Mouse (Mus musculus): ENCODE data around the gene Ints3. TPM values are rescaled to one million over a fixed set of nuclear protein-coding genes. Genes with fewer than 3 reads are reported as not detected.

Ints3 gene
- polyA plus RNA-seq, 1 experiment from 2014 or later, result 34.2 TPM

- H3K9ac ChIP-seq (ENCODE audit: low read depth, low read length), result no peak overlapping the region
Measured at GRCm38 (mm10) chr3:90391941-90392340, 41.5 kb downstream of the Ints3 start.

DNA sequence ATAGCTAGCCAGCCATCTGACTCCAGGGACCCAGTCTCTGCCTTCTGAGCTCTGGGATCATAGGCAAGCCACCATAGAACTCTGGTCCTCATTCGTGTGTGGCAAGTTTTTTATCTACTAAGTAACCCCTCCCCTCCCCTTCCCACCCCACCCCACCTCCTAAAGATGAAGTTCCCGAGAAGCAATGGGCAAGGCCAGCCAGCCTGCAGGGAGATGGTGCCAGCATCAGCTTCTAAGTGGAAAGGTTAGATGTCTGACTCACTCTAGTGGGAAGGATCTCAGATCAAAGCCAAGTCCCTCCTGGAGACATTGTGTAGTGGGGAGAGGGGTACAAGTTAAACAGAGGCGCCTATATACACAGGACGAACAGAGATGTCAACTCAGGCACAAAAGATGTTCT lies 42.4 kb downstream of the Ints3 start:
- peaks cover 6% of the 10 kb centered on the region; the same call in 1 of the 2 replicates for H3K4me1 ChIP-seq (replicated peaks; ENCODE audit: control insufficient read depth, insufficient read depth, low read length)
- peaks cover 21% of the 10 kb centered on the region; the same call in 1 of the 2 replicates for H3K36me3 ChIP-seq (ENCODE audit: control insufficient read depth, insufficient read depth, low read length)
- H3K4me3 ChIP-seq (ENCODE audit: low read depth, low read length), result no peak overlapping the region
- no peak overlapping the region for H3K4me2 ChIP-seq (replicated peaks; ENCODE audit: low read depth, low read length)
- H3K27ac ChIP-seq (ENCODE audit: low read depth, low read length), result no peak overlapping the region
- H3K27me3 ChIP-seq (ENCODE audit: control insufficient read depth, insufficient read depth, low read length), result no peaks in the 10 kb centered on the region
- no peak overlapping the region for H3K9ac ChIP-seq (ENCODE audit: low read depth, low read length)
- ATAC-seq (ENCODE audit: low FRiP score) (no peak), DNase-seq (ENCODE audit: low spot score) (no peak)
- WGBS, result 71% methylated on average over 4 of the region's 4 CpGs
- H3K9me3 ChIP-seq (ENCODE audit: control insufficient read depth, low read length), result no peaks in the 10 kb centered on the region

More at GRCm38 (mm10) chr3:90391941-90392340, 41.5 kb downstream of the Ints3 start:
- no peak overlapping the region for H3K27ac ChIP-seq (ENCODE audit: low read depth, low read length)
- H3K4me1 ChIP-seq (replicated peaks; ENCODE audit: control insufficient read depth, insufficient read depth, low read length), result peaks cover 6% of the 10 kb centered on the region; the same call in 1 of the 2 replicates
- H3K4me3 ChIP-seq (ENCODE audit: low read depth, low read length), result no peak overlapping the region
- no peaks in the 10 kb centered on the region for H3K27me3 ChIP-seq (ENCODE audit: control insufficient read depth, insufficient read depth, low read length)
- WGBS, result 92% methylated on average over 8 of the region's 8 CpGs
- no peak for DNase-seq (ENCODE audit: low spot score)
- H3K4me2 ChIP-seq (replicated peaks; ENCODE audit: low read depth, low read length), result no peak overlapping the region
- peaks cover 22% of the 10 kb centered on the region; the same call in 1 of the 2 replicates for H3K36me3 ChIP-seq (ENCODE audit: control insufficient read depth, insufficient read depth, low read length)
- ATAC-seq (ENCODE audit: low FRiP score), result no peak
- no peaks in the 10 kb centered on the region for H3K9me3 ChIP-seq (ENCODE audit: control insufficient read depth, low read length)

- 1% methylated on average over 55 of the region's 55 CpGs for WGBS
- Histone ChIP-seq H3K4me1 (replicated peaks; ENCODE audit: control insufficient read depth, insufficient read depth, low read length) (peaks cover 6% of the 10 kb centered on the region; the same call in 1 of the 2 replicates), H3K9ac (ENCODE audit: low read depth, low read length) (peak within 1 kb of the TSS; percentile 71), H3K36me3 (ENCODE audit: control insufficient read depth, insufficient read depth, low read length) (peaks cover 15% of the 10 kb centered on the region; the same call in 1 of the 2 replicates), H3K4me2 (replicated peaks; ENCODE audit: low read depth, low read length) (peak within 1 kb of the TSS; percentile 99), H3K9me3 (ENCODE audit: control insufficient read depth, low read length) (no peaks in the 10 kb centered on the region), H3K4me3 (ENCODE audit: low read depth, low read length) (peak within 1 kb of the TSS; percentile 56), H3K27me3 (ENCODE audit: control insufficient read depth, insufficient read depth, low read length) (no peaks in the 10 kb centered on the region), H3K27ac (ENCODE audit: low read depth, low read length) (peak within 1 kb of the TSS; percentile 90)
- DNase-seq (ENCODE audit: low spot score) (peak; percentile 75), ATAC-seq (ENCODE audit: low FRiP score) (peak; percentile 65)
Measured at GRCm38 (mm10) chr3:90389511-90390490, 43.6 kb downstream of the Ints3 start, which contains the start of gene Slc27a3. TSS of gene Slc27a3 (minus strand) at chr3:90389938.

DNA sequence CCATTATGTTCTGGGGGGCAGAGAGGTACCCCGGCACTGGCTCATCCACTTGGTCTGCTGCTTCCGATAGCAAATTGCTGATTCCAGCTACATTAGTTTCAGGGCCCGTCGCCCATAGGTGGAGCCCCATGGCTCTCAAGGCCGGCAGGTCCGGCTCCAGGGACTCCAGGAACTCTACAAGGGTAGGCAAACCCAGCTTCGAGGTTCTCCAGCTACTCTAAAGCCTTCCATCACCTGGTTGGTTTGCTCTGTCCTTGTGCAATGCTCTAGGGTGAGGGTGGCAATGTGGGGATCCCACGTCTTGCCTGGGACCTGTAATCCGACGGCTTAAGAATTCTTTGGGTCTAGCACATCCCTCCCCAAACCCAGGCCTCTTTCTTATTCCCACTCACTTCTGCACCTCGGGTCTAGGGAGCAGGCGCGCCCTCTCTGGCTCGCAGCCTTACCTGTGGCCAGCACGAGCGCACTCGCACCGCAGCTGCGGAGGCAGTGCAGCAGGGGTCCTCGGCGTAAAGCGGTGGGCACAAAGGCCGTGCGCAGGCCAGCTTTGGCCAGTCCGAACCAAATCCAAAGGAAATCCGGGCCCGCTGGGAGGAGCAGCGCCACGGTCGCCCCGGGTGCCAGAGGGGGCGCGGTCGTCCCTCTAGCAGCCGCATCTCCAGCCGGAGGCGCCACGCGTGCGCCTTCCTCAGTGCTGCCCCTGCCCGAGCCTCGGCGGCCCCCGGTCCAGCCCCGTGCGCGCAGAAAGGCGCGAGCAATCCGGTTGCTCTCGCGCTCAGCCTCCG lies 44.5 kb downstream of the Ints3 start:
- peaks cover 13% of the 10 kb centered on the region; the same call in 1 of the 2 replicates for H3K36me3 ChIP-seq (ENCODE audit: control insufficient read depth, insufficient read depth, low read length)
- H3K9me3 ChIP-seq (ENCODE audit: control insufficient read depth, low read length), result no peaks in the 10 kb centered on the region
- DNase-seq (ENCODE audit: low spot score), result no peak
- H3K4me3 ChIP-seq (ENCODE audit: low read depth, low read length), result peak overlapping the region; percentile 56
- peak overlapping the region; percentile 90 for H3K27ac ChIP-seq (ENCODE audit: low read depth, low read length)
- peak overlapping the region; percentile 71 for H3K9ac ChIP-seq (ENCODE audit: low read depth, low read length)
- H3K4me2 ChIP-seq (replicated peaks; ENCODE audit: low read depth, low read length), result peak overlapping the region; percentile 99
- H3K4me1 ChIP-seq (replicated peaks; ENCODE audit: control insufficient read depth, insufficient read depth, low read length), result peaks cover 6% of the 10 kb centered on the region; the same call in 1 of the 2 replicates
- H3K27me3 ChIP-seq (ENCODE audit: control insufficient read depth, insufficient read depth, low read length), result no peaks in the 10 kb centered on the region
- peak; percentile 75 for ATAC-seq (ENCODE audit: low FRiP score)
- WGBS, result 3% methylated on average over 48 of the region's 53 CpGs

DNA sequence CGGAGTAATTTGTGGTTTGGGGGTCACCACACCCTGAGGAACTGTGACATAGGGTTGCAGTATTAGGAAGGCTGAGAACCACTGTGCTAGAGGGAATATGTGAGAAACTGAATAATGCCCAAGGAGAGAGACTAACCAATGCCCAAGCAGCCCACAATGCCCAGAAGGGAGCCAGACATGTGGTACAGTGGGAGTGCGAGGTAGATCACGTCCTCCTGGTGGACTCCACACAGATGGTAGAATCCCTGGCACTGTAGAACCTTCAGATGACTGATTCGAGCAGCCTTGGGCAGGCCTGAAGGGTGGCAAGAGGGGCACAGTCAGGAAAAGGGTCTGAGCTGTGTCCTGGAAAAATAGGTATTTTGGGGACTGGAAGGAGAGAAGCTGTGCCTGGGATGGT lies 45.2 kb downstream of the Ints3 start:
- Histone ChIP-seq H3K4me3 (ENCODE audit: low read depth, low read length) (peak overlapping the region; percentile 56), H3K4me1 (replicated peaks; ENCODE audit: control insufficient read depth, insufficient read depth, low read length) (peaks cover 6% of the 10 kb centered on the region; the same call in 1 of the 2 replicates), H3K9ac (ENCODE audit: low read depth, low read length) (0 out of 2 replicates have a peak overlapping the region, but pooled peaks have one; percentile 71), H3K4me2 (replicated peaks; ENCODE audit: low read depth, low read length) (peak overlapping the region; percentile 99), H3K9me3 (ENCODE audit: control insufficient read depth, low read length) (no peaks in the 10 kb centered on the region), H3K27me3 (ENCODE audit: control insufficient read depth, insufficient read depth, low read length) (no peaks in the 10 kb centered on the region), H3K36me3 (ENCODE audit: control insufficient read depth, insufficient read depth, low read length) (peaks cover 12% of the 10 kb centered on the region; the same call in 1 of the 2 replicates), H3K27ac (ENCODE audit: low read depth, low read length) (no peak overlapping the region)
- ATAC-seq (ENCODE audit: low FRiP score) (no peak), DNase-seq (ENCODE audit: low spot score) (no peak)
- WGBS, result 74% methylated on average over 4 of the region's 4 CpGs

DNA sequence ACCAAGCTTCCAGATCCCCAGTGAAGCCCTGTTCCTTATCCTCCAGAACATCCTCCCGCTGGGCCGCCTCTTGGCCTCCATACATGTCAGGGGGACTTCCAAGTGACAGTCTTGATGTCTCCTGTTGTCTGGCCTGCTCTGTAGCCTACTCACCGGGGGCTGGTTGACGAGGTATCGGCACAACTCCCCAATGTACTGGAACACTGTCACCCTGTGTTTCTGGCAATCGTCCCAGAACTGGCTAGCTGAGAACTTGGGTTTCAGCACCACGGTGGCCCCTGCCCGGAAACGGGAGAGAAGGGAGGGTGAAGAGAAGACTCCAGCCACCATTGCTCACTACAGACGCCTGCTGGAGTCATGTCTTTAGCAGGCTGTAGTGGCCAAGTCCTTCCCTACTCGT lies 45.9 kb downstream of the Ints3 start:
- DNase-seq (ENCODE audit: low spot score) (no peak), ATAC-seq (ENCODE audit: low FRiP score) (no peak)
- H3K9me3 ChIP-seq (ENCODE audit: control insufficient read depth, low read length), result no peaks in the 10 kb centered on the region
- no peak overlapping the region for H3K9ac ChIP-seq (ENCODE audit: low read depth, low read length)
- no peak overlapping the region for H3K27ac ChIP-seq (ENCODE audit: low read depth, low read length)
- no peak overlapping the region for H3K4me3 ChIP-seq (ENCODE audit: low read depth, low read length)
- peaks cover 5% of the 10 kb centered on the region; the same call in 1 of the 2 replicates for H3K36me3 ChIP-seq (ENCODE audit: control insufficient read depth, insufficient read depth, low read length)
- WGBS, result 82% methylated on average over 11 of the region's 11 CpGs
- H3K4me2 ChIP-seq (replicated peaks; ENCODE audit: low read depth, low read length), result peak overlapping the region; percentile 99; the same call in 1 of the 2 replicates
- peaks cover 6% of the 10 kb centered on the region; the same call in 1 of the 2 replicates for H3K4me1 ChIP-seq (replicated peaks; ENCODE audit: control insufficient read depth, insufficient read depth, low read length)
- no peaks in the 10 kb centered on the region for H3K27me3 ChIP-seq (ENCODE audit: control insufficient read depth, insufficient read depth, low read length)

- no peak overlapping the region for H3K4me3 ChIP-seq (ENCODE audit: low read depth, low read length)
- H3K4me2 ChIP-seq (replicated peaks; ENCODE audit: low read depth, low read length), result no peak overlapping the region
- no peak overlapping the region for H3K27ac ChIP-seq (ENCODE audit: low read depth, low read length)
- no peaks in the 10 kb centered on the region for H3K36me3 ChIP-seq (ENCODE audit: control insufficient read depth, insufficient read depth, low read length)
- no peak overlapping the region for H3K9ac ChIP-seq (ENCODE audit: low read depth, low read length)
- no peaks in the 10 kb centered on the region for H3K9me3 ChIP-seq (ENCODE audit: control insufficient read depth, low read length)
- peaks cover 6% of the 10 kb centered on the region; the same call in 1 of the 2 replicates for H3K4me1 ChIP-seq (replicated peaks; ENCODE audit: control insufficient read depth, insufficient read depth, low read length)
- WGBS, result 93% methylated on average over 10 of the region's 10 CpGs
- no peaks in the 10 kb centered on the region for H3K27me3 ChIP-seq (ENCODE audit: control insufficient read depth, insufficient read depth, low read length)
- DNase-seq (ENCODE audit: low spot score) (no peak), ATAC-seq (ENCODE audit: low FRiP score) (no peak)
Measured at GRCm38 (mm10) chr3:90386817-90387216, 46.6 kb downstream of the Ints3 start.

DNA sequence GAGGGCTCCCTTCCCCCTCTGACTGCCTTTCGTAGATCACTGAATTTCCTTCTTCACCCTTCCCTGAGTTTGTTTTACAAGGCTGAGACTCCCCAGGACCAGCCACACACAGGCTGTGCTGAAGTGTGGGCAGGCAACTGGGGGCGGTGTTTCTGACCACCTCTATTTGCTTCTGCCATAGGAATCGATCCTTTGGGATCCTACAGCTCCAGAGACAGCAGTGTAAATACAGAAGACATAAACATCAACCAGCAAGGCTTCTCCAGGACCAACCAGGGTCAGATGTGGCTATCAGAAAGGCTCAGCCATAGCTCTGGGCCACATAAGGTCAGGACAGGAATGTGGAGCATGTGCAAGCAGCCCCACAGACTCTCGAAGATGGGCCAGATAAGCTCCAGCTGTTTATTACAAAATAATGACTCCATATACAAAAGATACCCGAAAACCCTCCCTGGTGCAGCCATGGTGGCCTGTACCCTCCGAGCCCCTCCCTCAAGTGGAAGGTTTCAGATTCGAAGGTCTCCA lies 48.5 kb downstream of the Ints3 start:
- Histone ChIP-seq H3K9me3 (ENCODE audit: control insufficient read depth, low read length) (no peaks in the 10 kb centered on the region), H3K9ac (ENCODE audit: low read depth, low read length) (no peak overlapping the region), H3K27me3 (ENCODE audit: control insufficient read depth, insufficient read depth, low read length) (no peaks in the 10 kb centered on the region), H3K4me3 (ENCODE audit: low read depth, low read length) (no peak overlapping the region), H3K4me1 (replicated peaks; ENCODE audit: control insufficient read depth, insufficient read depth, low read length) (peaks cover 2% of the 10 kb centered on the region; the same call in 1 of the 2 replicates), H3K27ac (ENCODE audit: low read depth, low read length) (no peak overlapping the region), H3K4me2 (replicated peaks; ENCODE audit: low read depth, low read length) (no peak overlapping the region), H3K36me3 (ENCODE audit: control insufficient read depth, insufficient read depth, low read length) (no peaks in the 10 kb centered on the region)
- ATAC-seq (ENCODE audit: low FRiP score), result no peak
- no peak for DNase-seq (ENCODE audit: low spot score)
- WGBS, result 70% methylated on average over 7 of the region's 7 CpGs

Measured in hindbrain, embryonic 11.5 days (tissue).